8 mouse cellular contexts compared by ENCODE assay signal in genomic region chr16:84735166-84736105, GRCm38 (mm10). TPM values are rescaled to one million over a fixed set of nuclear protein-coding genes. Genes with fewer than 3 reads are reported as not detected.
DNase-seq lines count a peak whose midpoint lies in the region; ATAC-seq and TF ChIP-seq lines count a peak whose summit lies in the region.

Gene Mrpl39 (minus strand): TSS chr16:84735742.

- peak; percentile 100 for ATAC-seq in kidney, embryonic 15.5 days (replicated peaks; ENCODE audit: low FRiP score)
- peak; percentile 91 for ATAC-seq in monocyte, adult 5-6 weeks (replicated peaks; ENCODE audit: insufficient number of reproducible peaks, low FRiP score, low TSS enrichment, poor library complexity, severe bottlenecking)

- TF ChIP-seq CTCF in bone marrow macrophage, adult 2 months (IDR thresholded peaks at IDR 0.05; ENCODE audit: low read depth, low read length) = peak; percentile 48
- peak; percentile 76 for TF ChIP-seq CTCF in embryonic fibroblast, embryonic 13.5 days (IDR thresholded peaks at IDR 0.05; ENCODE audit: borderline replicate concordance, insufficient read depth, low read length)

- no peaks in the 10 kb centered on the region for H3K27me3 ChIP-seq in heart, embryonic 10.5 days (ENCODE audit: insufficient read depth, poor library complexity, severe bottlenecking)
- H3K27me3 ChIP-seq in kidney, embryonic 15.5 days = no peaks in the 10 kb centered on the region

- peaks cover 15% of the 10 kb centered on the region for H3K36me3 ChIP-seq in heart, embryonic 10.5 days
- peaks cover 26% of the 10 kb centered on the region for H3K36me3 ChIP-seq in kidney, embryonic 15.5 days

- peaks cover 4% of the 10 kb centered on the region for H3K4me1 ChIP-seq in bone marrow macrophage, adult 2 months (ENCODE audit: control insufficient read depth, insufficient read depth, low read length)
- H3K4me1 ChIP-seq in embryonic fibroblast, embryonic 13.5 days (ENCODE audit: control insufficient read depth, insufficient read depth, low read length) = peaks cover 2% of the 10 kb centered on the region; the same call in 1 of the 2 replicates
- peaks cover 5% of the 10 kb centered on the region for H3K4me1 ChIP-seq in heart, embryonic 10.5 days
- H3K4me1 ChIP-seq in kidney, embryonic 15.5 days = peaks cover 11% of the 10 kb centered on the region

- peak; percentile 94 for DNase-seq in A20 (ENCODE audit: low read depth, low spot score)
- peak; percentile 97 for DNase-seq in heart, embryonic 10.5 days (ENCODE audit: low spot score)
- DNase-seq in liver = peak; percentile 94
- peak; percentile 96 to 99 for DNase-seq in spleen, postnatal 4 days (ENCODE audit: low spot score in 2 of 2)

- WGBS in heart, embryonic 10.5 days = 1% methylated on average over 66 of the region's 66 CpGs
- 1% methylated on average over 66 of the region's 66 CpGs for WGBS in kidney, embryonic 15.5 days

- no peaks in the 10 kb centered on the region for H3K9me3 ChIP-seq in heart, embryonic 10.5 days
- H3K9me3 ChIP-seq in kidney, embryonic 15.5 days (replicated peaks) = no peaks in the 10 kb centered on the region

- H3K9ac ChIP-seq in kidney, embryonic 15.5 days = peak within 1 kb of the TSS; percentile 64

- peak within 1 kb of the TSS; percentile 71 for H3K4me2 ChIP-seq in kidney, embryonic 15.5 days

- peak within 1 kb of the TSS; percentile 96 for H3K4me3 ChIP-seq in bone marrow macrophage, adult 2 months (ENCODE audit: insufficient read depth, low read length)
- peak within 1 kb of the TSS; percentile 80 for H3K4me3 ChIP-seq in embryonic fibroblast, embryonic 13.5 days (ENCODE audit: insufficient read depth, low read length)
- H3K4me3 ChIP-seq in heart, embryonic 10.5 days = peak within 1 kb of the TSS; percentile 81
- H3K4me3 ChIP-seq in kidney, embryonic 15.5 days (replicated peaks) = peak within 1 kb of the TSS; percentile 67

- H3K27ac ChIP-seq in bone marrow macrophage, adult 2 months (ENCODE audit: insufficient read depth, low read depth, low read length) = peak within 1 kb of the TSS; percentile 44
- H3K27ac ChIP-seq in embryonic fibroblast, embryonic 13.5 days (ENCODE audit: insufficient read depth, low read length) = peak within 1 kb of the TSS; percentile 32
- peak within 1 kb of the TSS; percentile 89 for H3K27ac ChIP-seq in heart, embryonic 10.5 days
- H3K27ac ChIP-seq in kidney, embryonic 15.5 days = peak within 1 kb of the TSS; percentile 73

- no peak; the same call in 1 of the 2 replicates for TF ChIP-seq POLR2A in bone marrow macrophage, adult 2 months (IDR thresholded peaks at IDR 0.05; ENCODE audit: borderline replicate concordance, low read depth, low read length)
- TF ChIP-seq POLR2A in embryonic fibroblast, embryonic 13.5 days (IDR thresholded peaks at IDR 0.05; ENCODE audit: low read depth, low read length) = peak; percentile 70

RNA-seq across cellular contexts. Expression of gene Mrpl39, which starts in this region (rescaled TPM):
- 17.9 and 20.0 TPM in 2 replicates for polyA plus RNA-seq in bone marrow macrophage, adult 2 months (2012; ENCODE audit: insufficient read depth, insufficient read length, missing spikeins)
- polyA plus RNA-seq in embryonic fibroblast, embryonic 13.5 days (2011; ENCODE audit: insufficient read length, low read depth, missing spikeins) = 23.2 and 26.8 TPM in 2 replicates
- 51.0 and 53.4 TPM in 2 replicates for polyA plus RNA-seq in heart, embryonic 10.5 days (2016; fragmentation: Nextera tagmentation; extraction: Ambion mirVana)
- polyA plus RNA-seq in kidney, embryonic 15.5 days (2015; fragmentation: Nextera tagmentation; extraction: Ambion mirVana) = 48.0 and 51.9 TPM in 2 replicates
- total RNA-seq in monocyte, adult 5-6 weeks (2017) = 27.6 to 43.8 TPM (median 30.4 TPM) in 3 replicates

Comparison
In these comparisons a context has a peak if more than half of its experiments do, and no peak if none do; other contexts are left out.
1. Peak in every context shown above with its lines: DNase-seq, ATAC-seq, H3K4me3 ChIP-seq and H3K27ac ChIP-seq.
2. H3K27ac ChIP-seq: peak in every context shown above with its lines; median percentile 89 in heart, embryonic 10.5 days; 73 in kidney, embryonic 15.5 days; 44 in bone marrow macrophage, adult 2 months; 32 in embryonic fibroblast, embryonic 13.5 days.